Mouse (Mus musculus) left cerebral cortex, adult 18-20 months (tissue): ENCODE results near the gene Akr1b10. TPM values are rescaled to one million over a fixed set of nuclear protein-coding genes. Genes with fewer than 3 reads are reported as not detected.
"Not testable (repeated sequence)": the region's sequence is repeated elsewhere in the genome, so short reads cannot be mapped to it uniquely, and the experiment has no call there.

Experiments used
- DNase-seq, 2 experiments: peaks; one replicate each; pipeline ENCODE4 v3.0.0; 2021 to 2022; ENCODE audit warnings: low spot score in 2 of 2, mixed read lengths in 1 of 2
- total RNA-seq, 2 experiments: library from RNA; stranded (reverse); gene quantifications; 2 replicates each; pipeline ENCODE4 v1.2.3; 2021

Gene Akr1b10
- total RNA-seq, 2 experiments from 2014 or later, result 20.0 to 24.9 TPM

DNA sequence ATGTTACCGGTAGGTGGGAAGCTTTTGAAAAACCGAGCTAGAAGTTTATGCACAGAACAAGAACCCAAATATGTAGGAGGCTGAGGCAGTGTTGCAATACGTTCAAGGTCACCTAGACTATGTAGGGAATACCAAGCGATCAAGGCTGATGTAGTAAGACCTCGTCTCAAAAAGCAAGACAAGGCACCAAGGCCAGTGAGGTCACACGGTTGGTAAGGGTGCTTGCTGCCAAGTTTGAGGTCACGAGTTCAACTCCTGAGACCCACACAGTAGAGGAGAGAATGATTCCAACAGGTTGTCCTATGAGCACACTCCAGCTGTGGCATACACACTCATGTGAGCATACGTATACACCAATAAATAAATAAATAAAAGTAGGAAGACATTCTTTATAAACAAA lies 13.9 kb upstream of the Akr1b10 start:
- no peak for DNase-seq

DNA sequence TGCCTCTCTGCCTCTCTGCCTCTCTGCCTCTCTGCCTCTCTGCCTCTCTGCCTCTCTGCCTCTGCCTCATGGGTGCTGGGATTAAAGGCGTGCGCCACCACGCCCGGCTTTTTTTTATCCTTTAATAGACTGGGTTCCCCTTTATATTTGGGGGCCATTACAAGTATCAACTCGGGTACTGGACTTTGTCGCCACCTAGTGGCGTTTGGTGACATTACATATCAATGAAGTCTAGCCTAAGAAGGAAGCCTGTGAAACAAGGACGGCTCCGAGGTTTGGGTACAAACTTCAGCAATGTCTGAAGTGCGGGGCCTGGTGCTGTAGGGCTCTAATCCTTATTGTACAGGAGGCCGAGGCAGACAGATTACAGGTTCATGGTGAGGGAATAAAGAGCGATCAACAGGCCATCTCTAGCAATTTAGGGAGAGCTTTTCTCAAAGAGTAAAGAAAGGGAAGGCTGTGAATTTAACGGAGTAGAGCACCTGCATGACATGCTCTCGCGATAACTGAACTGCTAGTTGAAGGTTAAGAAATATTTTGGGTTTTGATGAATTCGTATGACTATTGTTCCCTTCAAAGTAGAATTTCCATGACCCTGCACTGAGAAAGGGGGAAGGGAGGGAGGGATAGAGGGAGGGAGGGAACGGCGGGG lies 12.2 kb upstream of the Akr1b10 start:
- DNase-seq, result peak; percentile 77 to 82

DNA sequence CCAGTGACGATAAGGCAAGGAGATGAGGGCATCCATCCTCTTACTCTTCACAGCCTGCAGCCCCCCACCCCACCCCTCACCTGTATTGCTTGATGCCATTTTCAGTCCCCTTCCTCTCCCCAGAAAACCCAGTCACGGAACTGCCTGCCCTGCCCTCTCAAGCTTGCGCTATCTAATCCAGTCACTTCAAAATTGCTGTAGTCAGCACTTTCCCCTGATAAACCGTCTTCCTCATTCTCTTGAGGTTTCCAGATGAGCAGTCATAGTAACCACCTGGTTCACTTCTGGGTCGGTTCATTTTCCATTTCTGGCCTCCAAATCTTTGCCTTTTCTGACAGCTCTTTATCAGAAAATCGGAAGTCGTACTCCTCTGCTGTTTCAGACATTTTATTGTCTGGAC lies 10.2 kb upstream of the Akr1b10 start:
- no peak for DNase-seq

DNA sequence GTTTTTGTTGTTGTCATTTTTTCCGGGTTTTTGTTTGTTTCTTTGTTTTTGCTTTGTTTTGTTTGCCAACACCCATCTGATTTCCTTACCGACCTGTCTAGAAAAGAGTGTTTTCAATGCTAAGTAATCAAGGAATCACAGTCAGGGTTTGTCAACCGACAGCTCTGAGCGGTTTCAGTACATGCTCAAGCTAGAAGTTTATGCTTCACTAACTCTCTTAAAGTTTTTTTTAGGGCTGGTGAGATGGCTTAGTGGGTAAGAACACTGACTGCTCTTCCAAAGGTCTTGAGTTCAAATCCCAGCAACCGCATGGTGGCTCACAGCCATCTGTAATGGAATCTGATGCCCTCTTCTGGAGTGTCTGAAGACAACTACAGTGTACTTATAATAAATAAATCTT lies 8.1 kb upstream of the Akr1b10 start:
- DNase-seq, result not testable (repeated sequence)

DNA sequence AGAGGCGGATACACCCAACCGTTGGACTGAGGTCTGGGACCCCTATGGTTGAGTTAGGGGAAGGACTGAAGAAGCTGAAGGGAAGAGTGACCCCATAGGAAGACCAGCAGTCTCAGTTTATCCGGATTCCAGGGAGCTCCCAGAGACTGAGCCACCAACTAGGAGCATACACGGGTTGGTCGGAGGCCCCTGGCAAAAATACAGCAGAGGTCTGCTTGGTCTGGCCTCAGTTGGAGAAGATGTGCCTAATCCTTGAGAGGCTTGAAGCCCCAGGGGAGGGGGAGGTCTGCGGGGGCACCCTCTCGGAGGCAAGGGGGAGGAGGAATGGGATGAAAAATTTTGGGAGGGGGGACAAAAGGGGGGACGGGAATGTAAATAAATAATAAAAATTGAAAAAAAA lies 617 bp upstream of the Akr1b10 start:
- DNase-seq, result no peak

DNA sequence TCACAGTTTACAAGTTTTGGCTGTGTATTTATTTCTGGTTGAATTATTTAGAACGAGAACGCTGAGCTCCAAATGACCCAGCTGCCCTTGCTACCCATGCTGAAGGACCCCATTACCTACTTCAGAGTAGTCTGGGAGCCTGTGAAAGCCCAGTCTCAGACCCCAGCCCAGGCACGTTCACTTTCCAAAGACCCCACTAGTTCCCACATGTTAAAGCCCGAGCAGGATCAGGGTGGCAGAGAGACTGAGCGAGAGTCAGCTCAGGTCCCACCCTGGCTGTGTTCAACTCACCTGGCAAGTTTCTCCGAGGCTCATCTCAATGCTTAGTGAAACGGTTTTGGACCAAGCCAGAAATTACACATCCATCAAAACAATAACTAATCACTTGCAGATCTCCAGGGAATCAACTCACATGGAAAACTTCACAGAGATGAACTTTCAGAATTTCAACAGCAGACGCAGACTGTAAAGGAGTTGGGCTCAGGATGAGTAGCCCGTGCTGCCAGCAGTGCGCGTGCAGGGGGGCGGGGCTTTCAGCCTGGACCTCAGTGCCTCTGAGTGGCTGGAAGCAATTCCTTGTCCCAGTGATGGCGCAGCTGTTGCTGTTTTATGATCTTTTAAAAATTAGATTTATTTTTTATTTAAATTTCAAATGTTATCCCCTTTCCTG lies 818 bp downstream of the Akr1b10 start:
- DNase-seq, result no peak

DNA sequence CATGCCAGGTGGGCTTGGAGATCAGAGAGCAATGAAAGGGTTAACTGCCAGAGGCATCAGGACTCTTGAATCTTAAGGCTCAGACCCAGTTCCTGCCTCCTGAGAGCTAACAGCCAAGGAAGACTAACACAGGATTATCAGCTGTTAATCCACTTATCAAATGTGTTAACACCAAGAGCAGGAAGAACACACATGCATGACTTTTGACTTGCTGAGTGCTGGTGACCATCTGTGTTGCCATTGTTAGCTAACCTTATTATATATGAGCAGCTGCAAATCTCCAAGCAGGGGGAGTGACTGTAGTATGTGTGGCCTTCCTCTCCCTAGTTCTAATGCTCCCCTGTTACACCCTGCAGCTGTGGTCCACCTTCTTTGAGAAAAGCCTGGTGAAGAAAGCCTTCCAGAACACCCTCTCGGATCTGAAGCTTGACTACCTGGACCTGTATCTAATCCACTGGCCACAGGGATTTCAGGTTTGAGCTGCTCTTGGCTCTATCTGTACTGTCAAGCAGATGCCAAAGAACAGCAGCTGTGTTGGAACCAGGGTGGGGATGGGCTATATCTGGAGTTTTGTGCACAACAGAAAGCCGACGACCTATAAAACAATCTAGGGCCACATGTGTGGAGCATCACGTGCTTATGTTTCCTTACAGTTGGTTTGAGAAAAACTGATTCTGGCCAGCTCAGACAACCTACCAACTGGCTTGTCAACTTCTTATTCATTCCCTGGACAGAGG lies 4.6 kb downstream of the Akr1b10 start:
- DNase-seq, result no peak

DNA sequence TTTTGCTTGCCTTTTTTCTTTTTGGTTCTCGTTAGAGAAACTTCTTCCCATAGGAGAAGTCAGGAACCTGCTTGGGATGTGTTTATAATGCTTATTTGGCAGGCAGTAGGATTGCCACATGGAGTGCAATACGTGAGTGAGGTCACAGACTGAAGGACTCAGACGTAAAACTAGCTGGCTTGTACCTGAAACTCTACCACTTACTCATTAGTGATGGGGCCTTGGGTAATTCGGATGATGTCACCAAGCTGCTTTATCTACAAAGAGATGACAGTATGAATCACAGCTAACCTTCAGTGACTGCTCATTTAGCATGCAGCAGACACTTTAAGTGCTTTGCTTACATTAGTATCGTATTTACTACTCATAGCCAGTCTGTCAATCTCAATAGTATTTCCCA lies 11.9 kb downstream of the Akr1b10 start:
- DNase-seq, result no peak

DNA sequence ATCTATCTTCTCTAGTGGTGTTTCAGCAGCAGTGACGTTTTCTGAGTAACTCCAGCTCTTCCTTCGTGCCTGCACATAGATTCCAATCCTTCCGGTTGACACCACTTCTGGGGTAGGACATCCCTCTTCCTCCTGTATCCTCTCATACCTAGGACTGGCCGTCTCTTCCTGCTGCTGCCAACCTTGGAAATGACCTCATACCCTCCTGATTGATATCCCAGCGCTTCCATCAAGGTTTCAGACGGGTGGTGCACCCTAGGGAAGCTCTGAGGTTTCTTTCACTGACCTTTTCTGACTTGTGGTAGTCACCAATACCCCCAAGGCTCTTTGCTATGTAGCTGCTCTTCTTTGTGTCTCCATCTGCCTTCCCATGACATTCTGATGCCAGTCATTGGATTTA lies 14.4 kb downstream of the Akr1b10 start:
- no peak for DNase-seq

DNA sequence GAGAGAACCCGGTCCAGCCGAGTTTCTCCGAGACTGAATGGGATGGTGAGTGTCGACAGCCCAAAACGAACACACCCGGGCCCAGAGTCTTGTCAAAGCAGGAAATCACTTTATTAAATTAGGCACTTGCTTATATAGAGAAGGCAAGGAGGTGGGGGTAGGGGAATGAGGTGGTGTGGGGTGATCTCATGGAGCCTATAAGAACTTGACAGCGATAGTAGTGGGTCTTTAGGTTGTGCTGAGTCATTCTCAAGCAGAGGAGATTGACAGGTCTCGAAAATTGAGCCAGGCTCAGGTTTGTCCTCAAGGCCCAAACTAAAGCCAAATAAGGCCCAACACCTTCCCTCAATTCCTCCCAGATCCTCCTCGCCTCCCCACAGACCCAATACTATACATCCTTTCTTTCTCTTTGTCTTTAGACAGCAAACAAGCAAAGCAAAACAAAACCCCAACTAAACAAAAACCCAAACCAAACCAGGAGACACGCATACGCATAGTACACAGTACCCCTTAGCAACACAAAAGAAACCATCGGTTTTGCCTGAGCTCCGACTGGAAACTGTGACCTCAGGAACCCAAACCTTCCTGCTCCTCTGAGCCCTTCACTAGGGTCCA lies 15.7 kb downstream of the Akr1b10 start:
- no peak for DNase-seq

DNA sequence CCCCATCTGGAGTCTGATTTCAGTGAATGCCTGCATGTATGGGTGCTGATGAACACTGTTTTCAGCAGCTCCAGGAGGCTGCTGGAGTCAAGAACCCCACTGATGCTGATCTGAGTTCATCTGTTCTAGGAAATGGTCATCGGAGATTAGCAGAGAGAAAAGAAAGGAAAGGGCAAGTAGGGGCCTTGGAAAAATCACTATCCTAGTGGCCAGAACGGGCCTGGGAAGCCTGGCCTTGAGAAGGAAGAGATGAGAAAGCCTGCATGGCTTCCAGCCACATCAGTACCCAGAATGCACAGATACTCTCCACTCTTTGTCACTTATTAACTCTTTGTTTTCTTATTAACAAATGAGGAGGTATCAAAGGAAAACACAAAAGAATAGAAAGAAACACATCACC lies 16.7 kb downstream of the Akr1b10 start:
- no peak for DNase-seq

DNA sequence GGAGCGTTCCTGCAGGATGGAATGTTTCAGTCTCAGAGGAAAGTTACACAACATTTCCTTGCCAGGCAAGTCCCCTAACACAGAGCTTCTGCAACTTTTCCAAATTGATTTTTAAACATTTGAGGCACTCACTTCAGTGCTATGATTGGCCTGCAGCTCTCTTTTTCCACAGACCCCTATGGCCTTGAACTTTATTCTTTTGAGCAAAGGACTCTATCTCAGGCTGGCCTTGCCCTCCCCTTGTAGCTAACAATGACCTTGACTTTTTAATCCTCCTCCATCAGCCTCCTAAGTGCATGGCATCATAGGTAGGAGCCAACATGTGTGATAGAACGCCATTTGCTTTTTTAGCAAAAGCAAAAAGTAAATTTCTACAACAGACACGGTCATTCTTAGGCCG lies 22.7 kb downstream of the Akr1b10 start:
- DNase-seq, result no peak

DNA sequence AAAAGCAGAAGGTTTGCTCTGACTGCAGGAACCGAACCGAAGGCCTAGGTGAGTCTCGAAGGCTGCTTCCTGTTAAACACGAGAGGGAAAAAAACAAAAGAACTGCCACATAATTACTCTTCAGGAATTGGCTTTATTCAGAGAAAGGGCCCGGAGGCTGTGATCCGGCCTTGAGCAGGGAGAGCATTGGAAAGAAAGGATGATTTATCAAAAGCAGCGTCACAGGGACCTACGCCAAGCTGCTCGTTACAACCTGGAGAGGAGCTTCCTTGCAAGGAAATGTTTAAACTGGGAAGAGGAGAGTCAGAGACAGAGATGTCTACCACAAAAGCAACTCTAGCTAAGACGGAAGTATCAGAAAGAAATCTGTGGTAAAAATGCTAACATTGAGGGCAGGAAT lies 23.4 kb downstream of the Akr1b10 start:
- no peak for DNase-seq

DNA sequence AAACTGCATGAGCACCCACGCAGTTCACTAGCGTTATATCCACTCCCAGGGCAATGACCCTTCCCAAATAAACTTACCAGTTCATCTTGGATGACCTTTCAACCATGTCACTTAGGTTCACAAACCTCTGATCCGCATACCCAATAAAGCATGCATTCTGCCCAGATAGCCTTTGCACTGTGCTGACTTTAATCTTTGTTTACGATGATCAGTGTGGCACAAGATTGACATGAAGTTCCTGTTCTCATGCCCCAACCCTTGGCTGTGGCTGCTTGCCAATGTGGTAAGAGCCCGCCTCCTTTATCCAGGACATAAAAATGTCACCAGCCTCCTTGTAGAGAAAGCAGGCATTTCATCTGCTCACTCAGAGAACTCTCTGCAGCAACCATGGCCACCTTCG lies 28.0 kb downstream of the Akr1b10 start, which contains the start of gene Akr1b7:
TSS of gene Akr1b7 (plus strand) at position 312 of the 400 bp plus-strand sequence.
- DNase-seq, result no peak

DNA sequence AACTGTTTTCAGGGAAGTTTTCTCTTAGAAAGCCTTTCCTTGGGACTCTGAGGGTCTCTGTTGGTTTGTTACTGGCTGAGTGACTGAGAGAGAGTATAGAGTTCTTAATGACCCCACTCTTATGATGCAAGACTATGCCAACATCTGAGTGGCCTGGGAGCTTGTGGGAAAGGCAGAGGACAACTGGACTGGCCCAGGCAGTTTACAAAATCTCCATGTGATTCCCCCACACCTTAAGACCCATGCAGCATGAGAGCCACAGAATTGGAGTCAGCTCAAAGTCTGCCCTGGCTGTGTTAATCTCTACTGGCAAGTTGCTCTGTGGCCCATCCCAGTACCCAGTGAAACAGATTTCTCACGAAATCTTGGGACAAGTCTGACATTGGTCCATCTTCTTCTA lies 28.7 kb downstream of the Akr1b10 start:
- no peak for DNase-seq

DNA sequence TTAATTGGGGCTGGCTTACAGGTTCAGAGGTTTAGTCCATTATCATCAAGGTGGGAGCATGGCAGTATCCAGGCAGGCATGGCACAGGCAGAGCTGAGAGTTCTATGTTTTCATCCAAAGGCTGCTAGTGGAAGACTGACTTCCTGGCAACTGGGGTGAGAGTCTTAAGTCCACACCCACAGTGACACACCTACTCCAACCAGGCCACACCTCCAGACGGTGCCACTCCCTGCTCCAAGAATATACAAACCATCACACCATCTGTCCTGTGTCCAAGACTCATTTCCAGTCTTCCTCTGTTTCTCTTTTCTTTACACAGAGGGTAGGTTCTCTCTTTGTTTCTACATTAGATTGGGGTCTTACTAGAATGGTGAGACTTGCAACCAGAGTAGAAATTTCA lies 29.4 kb downstream of the Akr1b10 start:
- not testable (repeated sequence) for DNase-seq

DNA sequence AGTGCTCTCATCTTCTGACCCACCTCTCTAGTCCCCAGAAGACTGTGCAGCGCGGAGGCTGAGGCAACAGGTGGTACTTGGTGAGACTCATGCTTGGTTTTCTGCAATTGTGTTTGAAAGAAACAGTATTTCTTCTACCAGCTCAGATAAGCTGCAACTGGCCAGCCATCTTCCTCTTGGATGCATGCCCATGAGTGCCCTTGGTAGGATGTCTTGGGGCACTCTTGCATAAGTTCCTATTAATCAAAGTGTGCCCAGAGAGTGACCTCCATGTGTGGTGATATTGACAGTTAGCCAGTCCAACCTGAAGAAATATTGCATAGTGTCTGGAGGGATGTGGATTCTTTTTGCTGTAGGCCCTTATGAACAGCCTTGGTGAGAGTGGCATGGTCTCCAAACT lies 32.5 kb downstream of the Akr1b10 start:
- DNase-seq, result no peak

DNA sequence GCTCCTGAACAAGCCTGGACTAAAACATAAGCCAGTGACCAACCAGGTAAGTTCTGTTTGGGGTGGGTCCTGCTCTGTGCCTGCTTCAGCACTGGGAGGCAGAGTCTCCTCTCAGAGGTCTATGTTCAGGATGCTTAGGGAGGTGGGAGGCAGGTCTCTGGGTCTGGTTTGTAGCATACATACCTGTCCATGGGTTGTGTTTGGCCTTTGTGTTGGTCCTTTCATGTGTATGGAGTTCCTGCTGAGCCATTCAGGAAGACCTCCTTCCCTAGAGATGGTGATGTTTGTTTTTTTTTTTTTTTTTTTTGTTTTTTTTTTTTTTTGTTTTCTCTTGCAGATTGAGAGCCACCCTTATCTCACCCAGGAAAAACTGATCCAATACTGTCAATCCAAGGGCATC lies 35.1 kb downstream of the Akr1b10 start:
- no peak for DNase-seq

DNA sequence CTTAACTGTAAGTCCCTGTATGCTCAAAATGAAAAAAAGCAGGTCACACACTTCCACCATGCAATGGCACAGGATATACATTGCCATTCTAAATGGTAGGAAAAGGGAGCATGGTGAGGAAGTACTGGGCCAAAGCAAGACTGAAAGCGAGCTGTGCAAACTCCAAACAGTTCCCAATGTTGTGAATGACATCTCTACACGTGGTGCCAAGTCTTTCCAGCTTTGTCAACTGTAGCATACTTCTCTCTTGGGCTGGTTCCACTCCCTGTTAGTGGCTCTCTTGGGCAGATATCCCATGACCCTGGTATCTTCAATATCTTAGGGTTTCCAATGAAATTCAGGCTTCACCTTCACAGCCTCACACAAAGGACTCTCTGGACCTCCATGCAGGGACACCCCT lies 55.0 kb downstream of the Akr1b10 start:
- no peak for DNase-seq

DNA sequence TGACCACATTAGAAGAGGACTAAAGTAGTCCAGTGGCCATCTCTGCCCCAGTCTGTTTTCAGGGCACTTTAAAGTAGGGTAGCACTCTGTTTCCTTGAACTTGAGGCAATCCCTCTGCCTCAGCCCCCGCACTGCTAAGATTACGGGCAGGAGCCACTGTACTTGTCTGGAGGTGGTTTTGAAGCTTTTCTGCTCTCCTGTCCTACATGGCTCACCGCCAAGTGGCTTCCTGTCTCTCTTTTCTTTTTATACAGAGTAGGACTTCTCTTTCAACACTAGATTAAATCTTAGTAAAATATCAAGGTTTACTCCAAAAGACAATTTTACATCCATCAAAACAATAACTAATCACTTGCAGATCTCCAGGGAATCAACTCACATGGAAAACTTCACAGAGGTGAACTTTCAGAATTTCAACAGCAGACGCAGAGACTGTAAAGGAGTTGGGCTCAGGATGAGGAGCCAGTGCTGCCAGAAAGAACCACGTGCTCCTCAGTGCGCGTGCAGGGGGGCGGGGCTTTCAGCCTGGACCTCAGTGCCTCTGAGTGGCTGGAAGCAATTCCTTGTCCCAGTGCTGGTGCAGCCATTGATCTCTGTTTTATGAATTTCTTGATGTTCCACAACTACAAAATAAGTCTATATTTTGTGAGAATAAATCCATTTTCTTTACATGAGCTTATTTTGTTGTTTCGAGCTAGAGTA lies 57.7 kb downstream of the Akr1b10 start:
- peak; percentile 6 to 14 for DNase-seq

DNA sequence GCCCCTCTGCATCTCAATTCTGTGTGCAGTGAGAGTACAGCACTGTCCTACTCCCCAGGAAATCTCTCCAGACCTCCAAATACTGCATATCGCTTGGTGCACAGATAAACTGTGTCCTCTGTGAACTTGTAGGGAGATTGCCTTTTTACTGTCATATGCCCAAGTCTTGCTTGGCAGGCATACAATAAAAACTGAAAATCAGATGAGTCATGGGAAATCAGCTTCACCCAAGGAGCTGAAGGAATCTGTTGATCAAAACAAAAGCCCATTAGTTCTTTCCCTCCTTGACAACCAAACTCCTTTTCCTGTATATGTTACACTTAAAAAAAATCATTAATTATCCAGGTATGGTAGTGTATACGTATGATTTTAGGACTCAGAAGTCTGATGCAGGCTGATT lies 59.8 kb downstream of the Akr1b10 start:
- no peak for DNase-seq
